Mouse (Mus musculus) heart, adult 2 months (tissue): ENCODE data around the gene Elac2. TPM values are rescaled to one million over a fixed set of nuclear protein-coding genes. Genes with fewer than 3 reads are reported as not detected.

Experiments
- DNase-seq, 2 experiments: peaks; one replicate each; pipeline ENCODE4 v3.0.0; 2021
- H3K27ac ChIP-seq: fragments of 200-600 bp; 2 replicates; pipeline ENCODE4 v1.8.1; 2022
- H3K27me3 ChIP-seq: fragments of 200-500 bp; 2 replicates; pipeline ENCODE4 v1.6.1; 2012; ENCODE audit warnings: mild to moderate bottlenecking, low read length, inconsistent platforms, mixed read lengths; ENCODE audit not compliant: control insufficient read depth, insufficient read depth
- H3K36me3 ChIP-seq: fragments of 200-500 bp; 2 replicates; pipeline ENCODE4 v1.6.1; 2012; ENCODE audit warnings: low read length, inconsistent platforms; ENCODE audit not compliant: control insufficient read depth, insufficient read depth
- H3K4me1 ChIP-seq: fragments of 200-500 bp; 2 replicates; pipeline ENCODE4 v1.6.1; 2011; ENCODE audit warnings: low read length; ENCODE audit not compliant: control insufficient read depth, insufficient read depth
- H3K4me3 ChIP-seq: fragments of 200-600 bp; 2 replicates; pipeline ENCODE4 v1.8.1; 2022
- H3K79me2 ChIP-seq: fragments of 200-500 bp; replicated peaks from 2 replicates; pipeline ENCODE4 v1.6.1; 2012; ENCODE audit warnings: mild to moderate bottlenecking, inconsistent platforms, low read length, moderate library complexity, mixed read lengths; ENCODE audit not compliant: control insufficient read depth, insufficient read depth
- H3K9ac ChIP-seq: fragments of 200-500 bp; 2 replicates; pipeline ENCODE4 v1.6.1; 2012; ENCODE audit warnings: low read depth, mild to moderate bottlenecking, control low read depth, inconsistent platforms, low read length, mixed read lengths
- CTCF ChIP-seq: fragments of 200-600 bp; IDR thresholded peaks from 2 replicates; pipeline ENCODE4 v1.8.1; 2022; ENCODE audit warnings: antibody characterized with exemption, mild to moderate bottlenecking, moderate library complexity
- EP300 ChIP-seq: fragments of 200-500 bp; IDR thresholded peaks from 2 replicates; pipeline ENCODE4 v1.6.1; 2011; ENCODE audit warnings: low read depth, low read length, control low read depth; ENCODE audit not compliant: insufficient read depth
- POLR2A ChIP-seq: fragments of 200-500 bp; IDR thresholded peaks from 2 replicates; pipeline ENCODE4 v1.6.1; 2011; ENCODE audit warnings: mild to moderate bottlenecking, low read depth, low read length, control low read depth; ENCODE audit not compliant: insufficient read depth
- WGBS: fragments of 180-500 bp; shearing (Covaris S2); methylation state at CpG from one replicate; pipeline ENCODE4 v1.1.7; 2018; 5-methylcytosine and 5-hydroxymethylcytosine counted together
- intact Hi-C: fragments of 180-260 bp; cut with DNase I; formaldehyde crosslinking; loops from one replicate; pipeline ENCODE4 v1.15.1; 2025
- polyA plus RNA-seq: library from polyadenylated mRNA; depleted of rRNA; stranded (reverse); fragments of >200 nt; gene quantifications from 2 replicates; pipeline ENCODE4 v1.2.3, GENCODE M21; 2012
- total RNA-seq, 2 experiments: library from RNA; stranded (reverse); gene quantifications; 2 replicates each; pipeline ENCODE4 v1.2.3; 2021

The Elac2 gene
- total and polyA plus RNA-seq, 3 experiments: 16.9 to 20.2 (median 17.2) TPM

- H3K36me3 ChIP-seq: no peaks in the 10 kb centered on the region
- H3K4me3 ChIP-seq: no peak overlapping the region
- WGBS: 60% methylated on average over 2 of the region's 2 CpGs
- DNase-seq: no peak
- H3K9ac ChIP-seq: no peak overlapping the region
- intact Hi-C loops: no loop called here
- no peaks in the 10 kb centered on the region for H3K79me2 ChIP-seq
- H3K27ac ChIP-seq: no peak overlapping the region
- no peaks in the 10 kb centered on the region for H3K4me1 ChIP-seq
- TF ChIP-seq POLR2A: no peak
- TF ChIP-seq CTCF: no peak
- TF ChIP-seq EP300: no peak
- no peaks in the 10 kb centered on the region; the same call in 1 of the 2 replicates for H3K27me3 ChIP-seq
These were observed 6.4 kb upstream of the Elac2 start for GRCm38 (mm10) chr11:64972418-64972817.

DNA sequence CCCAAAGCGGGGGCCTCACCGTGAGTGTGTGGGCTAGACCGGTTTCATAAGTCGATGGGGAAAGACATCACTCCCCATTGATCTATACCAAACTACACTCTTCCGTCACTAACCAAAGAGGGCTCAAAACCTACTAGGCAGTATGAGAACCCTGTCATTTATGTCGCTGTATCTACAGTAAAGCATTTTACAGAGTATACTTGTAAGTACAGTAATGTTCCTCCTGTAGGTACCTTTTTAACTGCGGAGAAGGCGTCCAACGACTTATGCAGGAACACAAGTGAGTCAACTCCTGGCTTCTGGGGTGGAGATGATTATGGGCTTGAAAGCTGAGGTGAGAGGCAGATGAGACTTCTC is 629 bp downstream of the Elac2 start:
- Histone ChIP-seq H3K4me1 (peaks cover 2% of the 10 kb centered on the region), H3K4me3 (peak overlapping the region; percentile 97), H3K9ac (peak overlapping the region; percentile 89), H3K36me3 (0 out of 2 replicates have a peak, but pooled peaks cover 5% of the 10 kb centered on the region), H3K27me3 (no peaks in the 10 kb centered on the region), H3K27ac (no peak overlapping the region; the same call in 1 of the 2 replicates), H3K79me2 (no peaks in the 10 kb centered on the region)
- intact Hi-C loops: no loop called here
- 10% methylated on average over 9 of the region's 9 CpGs for WGBS
- DNase-seq: no peak
- no peak for TF ChIP-seq POLR2A
- no peak for TF ChIP-seq EP300
- TF ChIP-seq CTCF: no peak

GRCm38 (mm10) chr11:64988556-64988955 is 9.7 kb downstream of the Elac2 start:
- H3K36me3 ChIP-seq: no peaks in the 10 kb centered on the region; the same call in 1 of the 2 replicates
- H3K27ac ChIP-seq: no peak overlapping the region
- 91% methylated on average over 2 of the region's 2 CpGs for WGBS
- DNase-seq: no peak
- H3K9ac ChIP-seq: no peak overlapping the region
- no peaks in the 10 kb centered on the region for H3K79me2 ChIP-seq
- intact Hi-C loops: loop anchor here (10.0 kb wide), 1 partner anchor 646 kb away; no protein-coding TSS in a partner anchor
- H3K4me3 ChIP-seq: no peak overlapping the region
- H3K4me1 ChIP-seq: no peaks in the 10 kb centered on the region
- TF ChIP-seq CTCF (no peak), EP300 (no peak), POLR2A (no peak)
- H3K27me3 ChIP-seq: no peaks in the 10 kb centered on the region

DNA sequence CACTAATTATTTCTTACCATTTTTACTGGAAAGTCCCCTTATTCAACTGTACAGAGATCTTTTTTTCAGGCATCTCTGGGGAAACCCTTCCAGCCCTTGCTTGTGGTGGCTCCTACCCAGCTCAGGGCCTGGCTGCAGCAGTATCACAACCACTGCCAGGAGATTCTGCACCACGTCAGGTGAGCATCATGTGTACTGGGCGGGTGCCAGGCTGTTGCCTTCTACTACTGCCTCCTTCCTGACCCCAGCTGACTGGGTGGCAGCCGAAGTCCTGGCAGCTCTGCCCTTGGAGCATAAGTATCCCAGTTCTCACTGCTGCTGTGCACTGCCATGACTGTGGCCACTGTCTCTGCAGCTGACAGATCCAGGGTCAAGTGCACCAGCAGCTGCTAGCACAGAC is 19.6 kb downstream of the Elac2 start:
- TF ChIP-seq POLR2A (no peak), CTCF (no peak), EP300 (no peak)
- 61% methylated on average over 3 of the region's 3 CpGs for WGBS
- H3K4me3 ChIP-seq: no peak overlapping the region

DNA sequence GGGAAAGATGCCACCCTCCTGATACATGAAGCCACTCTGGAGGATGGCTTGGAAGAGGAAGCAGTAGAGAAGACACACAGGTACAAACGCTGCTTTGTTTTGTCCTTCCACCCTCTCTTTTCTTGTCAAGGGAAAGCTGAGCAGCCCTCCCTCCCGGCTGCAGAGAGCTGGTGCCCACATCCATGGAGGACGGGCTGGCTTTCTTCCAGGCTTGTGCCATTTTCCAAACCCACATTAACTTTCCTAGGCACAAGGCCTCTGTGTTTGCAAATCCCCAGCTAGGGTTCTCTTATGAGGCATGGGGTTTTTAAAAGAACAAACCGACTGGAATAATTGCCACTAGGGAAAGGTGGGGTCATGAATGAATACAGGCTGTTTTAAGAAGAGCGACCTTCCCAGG is 20.8 kb downstream of the Elac2 start:
- Histone ChIP-seq H3K36me3 (no peaks in the 10 kb centered on the region), H3K4me3 (no peak overlapping the region), H3K4me1 (no peaks in the 10 kb centered on the region; the same call in 1 of the 2 replicates), H3K27ac (no peak overlapping the region), H3K79me2 (no peaks in the 10 kb centered on the region), H3K27me3 (no peaks in the 10 kb centered on the region), H3K9ac (no peak overlapping the region)
- 90% methylated on average over 5 of the region's 5 CpGs for WGBS
- intact Hi-C loops: loop anchor here (5.0 kb wide), 1 partner anchor 303 kb away; no protein-coding TSS in a partner anchor
- DNase-seq: no peak
- no peak for TF ChIP-seq EP300
- TF ChIP-seq CTCF: no peak
- no peak for TF ChIP-seq POLR2A

More for the DNA sequence above, 19.6 kb downstream of the Elac2 start:
- Histone ChIP-seq H3K9ac (no peak overlapping the region), H3K4me1 (no peaks in the 10 kb centered on the region; the same call in 1 of the 2 replicates), H3K27me3 (no peaks in the 10 kb centered on the region), H3K36me3 (no peaks in the 10 kb centered on the region), H3K27ac (peak overlapping the region; percentile 31), H3K79me2 (no peaks in the 10 kb centered on the region)
- peak; percentile 75 to 86 for DNase-seq
- intact Hi-C loops: loop anchor here (5.0 kb wide), 1 partner anchor 304 kb away; no protein-coding TSS in a partner anchor

GRCm38 (mm10) chr11:65001729-65002128 is 22.9 kb downstream of the Elac2 start:
- H3K4me3 ChIP-seq: no peak overlapping the region
- no peaks in the 10 kb centered on the region for H3K27me3 ChIP-seq
- no peaks in the 10 kb centered on the region for H3K79me2 ChIP-seq
- TF ChIP-seq EP300: no peak
- no peak for TF ChIP-seq CTCF
- TF ChIP-seq POLR2A: no peak
- H3K36me3 ChIP-seq: no peaks in the 10 kb centered on the region
- intact Hi-C loops: no loop called here
- H3K9ac ChIP-seq: no peak overlapping the region
- 49% methylated on average over 14 of the region's 14 CpGs for WGBS
- DNase-seq: peak; percentile 47 to 59
- H3K27ac ChIP-seq: no peak overlapping the region
- no peaks in the 10 kb centered on the region; the same call in 1 of the 2 replicates for H3K4me1 ChIP-seq
